Mouse (Mus musculus) stomach, postnatal 0 days (tissue): ENCODE measurements around the gene Brca1.

Experiments
- CTCF ChIP-seq: IDR thresholded peaks from 2 replicates; pipeline ENCODE4 v1.5.1; 2016; ENCODE audit warnings: antibody characterized with exemption, low read depth, mild to moderate bottlenecking, moderate library complexity
- EP300 ChIP-seq: optimal IDR thresholded peaks from 2 replicates; pipeline ENCODE3; 2016; ENCODE audit warnings: antibody characterized with exemption

DNA sequence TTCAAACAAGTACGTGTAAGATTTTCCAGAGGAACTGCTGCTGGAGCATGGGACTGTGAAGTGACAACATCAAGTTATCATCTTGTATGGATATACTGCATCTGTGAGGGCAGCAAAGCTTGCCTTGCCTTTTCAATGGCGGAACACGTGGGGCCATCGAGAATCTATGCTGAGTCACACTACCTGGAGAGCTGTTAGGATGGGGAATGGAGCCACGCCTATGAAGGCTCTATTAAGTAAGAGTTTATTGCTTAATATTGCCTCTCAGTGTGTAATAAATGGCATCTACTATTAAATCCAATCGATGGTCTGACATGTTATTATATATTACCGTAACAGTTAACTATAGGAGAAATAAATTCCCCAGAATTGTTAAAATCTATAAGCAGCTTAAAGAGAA, 44.7 kb downstream of the Brca1 start:
- no peak for TF ChIP-seq EP300
- TF ChIP-seq CTCF: no peak
